Mouse (Mus musculus): ENCODE measurements at regions not wholly inside any gene's neighbourhood (a gene's known extent, or its start where the extent isn't known, plus 50 kb on each side); places are given as distances from the start of the nearest gene placed in this dataset.
A peak's percentile ranks its signal among the peaks of the same experiment; 100 is the strongest.

- TF ChIP-seq POLR2A (IDR thresholded peaks at IDR 0.05; ENCODE audit: extremely low read depth, insufficient read depth, low read length) (no peak), CTCF (IDR thresholded peaks at IDR 0.05; ENCODE audit: extremely low read depth, insufficient read depth, low read length) (no peak)
- no peaks in the 10 kb centered on the region for H3K4me1 ChIP-seq (ENCODE audit: control insufficient read depth, insufficient read depth, low read length)
- no peak overlapping the region for H3K4me3 ChIP-seq (ENCODE audit: insufficient read depth, low read length)
Measured at GRCm38 (mm10) chr2:19083816-19084215, 85.7 kb downstream of the 4930426L09Rik start.

GRCm38 (mm10) chr2:19085105-19085504 lies 87.0 kb downstream of the 4930426L09Rik start:
- Histone ChIP-seq H3K27ac (ENCODE audit: insufficient read depth, low read length) (no peak overlapping the region), H3K4me3 (ENCODE audit: insufficient read depth, low read length) (no peak overlapping the region), H3K4me1 (ENCODE audit: control insufficient read depth, insufficient read depth, low read length) (no peaks in the 10 kb centered on the region)
- TF ChIP-seq POLR2A (IDR thresholded peaks at IDR 0.05; ENCODE audit: extremely low read depth, insufficient read depth, low read length) (no peak), CTCF (IDR thresholded peaks at IDR 0.05; ENCODE audit: extremely low read depth, insufficient read depth, low read length) (no peak)

More at GRCm38 (mm10) chr2:19083816-19084215, 85.7 kb downstream of the 4930426L09Rik start:
- H3K27ac ChIP-seq (ENCODE audit: insufficient read depth, low read length): no peak overlapping the region

- H3K4me3 ChIP-seq (ENCODE audit: insufficient read depth, low read length): no peak overlapping the region
- no peak for TF ChIP-seq CTCF (IDR thresholded peaks at IDR 0.05; ENCODE audit: extremely low read depth, insufficient read depth, low read length)
- TF ChIP-seq POLR2A (IDR thresholded peaks at IDR 0.05; ENCODE audit: extremely low read depth, insufficient read depth, low read length): no peak
- no peaks in the 10 kb centered on the region for H3K4me1 ChIP-seq (ENCODE audit: control insufficient read depth, insufficient read depth, low read length)
- no peak overlapping the region for H3K27ac ChIP-seq (ENCODE audit: insufficient read depth, low read length)
Measured at GRCm38 (mm10) chr2:19086167-19086566, 88.0 kb downstream of the 4930426L09Rik start.

- Histone ChIP-seq H3K4me1 (ENCODE audit: control insufficient read depth, insufficient read depth, low read length) (no peaks in the 10 kb centered on the region), H3K4me3 (ENCODE audit: insufficient read depth, low read length) (no peak overlapping the region), H3K27ac (ENCODE audit: insufficient read depth, low read length) (no peak overlapping the region)
- TF ChIP-seq POLR2A (IDR thresholded peaks at IDR 0.05; ENCODE audit: extremely low read depth, insufficient read depth, low read length) (no peak), CTCF (IDR thresholded peaks at IDR 0.05; ENCODE audit: extremely low read depth, insufficient read depth, low read length) (no peak)
Measured at GRCm38 (mm10) chr2:19086621-19087020, 88.5 kb downstream of the 4930426L09Rik start.

GRCm38 (mm10) chr2:19099384-19099783 lies 99.7 kb upstream of the Armc3 start:
- Histone ChIP-seq H3K27ac (ENCODE audit: insufficient read depth, low read length) (no peak overlapping the region), H3K4me1 (ENCODE audit: control insufficient read depth, insufficient read depth, low read length) (no peaks in the 10 kb centered on the region), H3K4me3 (ENCODE audit: insufficient read depth, low read length) (no peak overlapping the region)
- no peak for TF ChIP-seq CTCF (IDR thresholded peaks at IDR 0.05; ENCODE audit: extremely low read depth, insufficient read depth, low read length)
- TF ChIP-seq POLR2A (IDR thresholded peaks at IDR 0.05; ENCODE audit: extremely low read depth, insufficient read depth, low read length): no peak

- TF ChIP-seq POLR2A (IDR thresholded peaks at IDR 0.05; ENCODE audit: extremely low read depth, insufficient read depth, low read length) (no peak), CTCF (IDR thresholded peaks at IDR 0.05; ENCODE audit: extremely low read depth, insufficient read depth, low read length) (no peak)
- no peaks in the 10 kb centered on the region; the same call in 1 of the 2 replicates for H3K4me1 ChIP-seq (ENCODE audit: control insufficient read depth, insufficient read depth, low read length)
- H3K4me3 ChIP-seq (ENCODE audit: insufficient read depth, low read length): no peak overlapping the region
- H3K27ac ChIP-seq (ENCODE audit: insufficient read depth, low read length): no peak overlapping the region
Measured at GRCm38 (mm10) chr2:19108753-19109152, 90.3 kb upstream of the Armc3 start.

- no peak overlapping the region for H3K4me3 ChIP-seq (ENCODE audit: insufficient read depth, low read length)
- no peaks in the 10 kb centered on the region for H3K4me1 ChIP-seq (ENCODE audit: control insufficient read depth, insufficient read depth, low read length)
- H3K27ac ChIP-seq (ENCODE audit: insufficient read depth, low read length): no peak overlapping the region
- no peak for TF ChIP-seq POLR2A (IDR thresholded peaks at IDR 0.05; ENCODE audit: extremely low read depth, insufficient read depth, low read length)
- no peak for TF ChIP-seq CTCF (IDR thresholded peaks at IDR 0.05; ENCODE audit: extremely low read depth, insufficient read depth, low read length)
Measured at GRCm38 (mm10) chr2:19119871-19120270, 79.2 kb upstream of the Armc3 start.

GRCm38 (mm10) chr2:19132864-19133263 lies 66.2 kb upstream of the Armc3 start:
- H3K4me3 ChIP-seq (ENCODE audit: insufficient read depth, low read length): no peak overlapping the region
- H3K4me1 ChIP-seq (ENCODE audit: control insufficient read depth, insufficient read depth, low read length): peaks cover 2% of the 10 kb centered on the region; the same call in 1 of the 2 replicates
- H3K27ac ChIP-seq (ENCODE audit: insufficient read depth, low read length): no peak overlapping the region
- TF ChIP-seq POLR2A (IDR thresholded peaks at IDR 0.05; ENCODE audit: extremely low read depth, insufficient read depth, low read length) (no peak), CTCF (IDR thresholded peaks at IDR 0.05; ENCODE audit: extremely low read depth, insufficient read depth, low read length) (no peak)

- Histone ChIP-seq H3K27ac (ENCODE audit: insufficient read depth, low read length) (no peak overlapping the region), H3K4me3 (ENCODE audit: insufficient read depth, low read length) (no peak overlapping the region), H3K4me1 (ENCODE audit: control insufficient read depth, insufficient read depth, low read length) (no peaks in the 10 kb centered on the region)
- TF ChIP-seq POLR2A (IDR thresholded peaks at IDR 0.05; ENCODE audit: extremely low read depth, insufficient read depth, low read length) (no peak), CTCF (IDR thresholded peaks at IDR 0.05; ENCODE audit: extremely low read depth, insufficient read depth, low read length) (no peak)
Measured at GRCm38 (mm10) chr2:19142586-19142985, 56.5 kb upstream of the Armc3 start.

GRCm38 (mm10) chr2:19145412-19145811 lies 53.7 kb upstream of the Armc3 start:
- H3K4me3 ChIP-seq (ENCODE audit: insufficient read depth, low read length): no peak overlapping the region
- no peak for TF ChIP-seq POLR2A (IDR thresholded peaks at IDR 0.05; ENCODE audit: extremely low read depth, insufficient read depth, low read length)
- TF ChIP-seq CTCF (IDR thresholded peaks at IDR 0.05; ENCODE audit: extremely low read depth, insufficient read depth, low read length): no peak
- no peaks in the 10 kb centered on the region; the same call in 1 of the 2 replicates for H3K4me1 ChIP-seq (ENCODE audit: control insufficient read depth, insufficient read depth, low read length)
- H3K27ac ChIP-seq (ENCODE audit: insufficient read depth, low read length): peak overlapping the region; percentile 53

Data from cortical plate, adult 2 months (tissue).